Mouse (Mus musculus): ENCODE measurements at regions not wholly inside any gene's neighbourhood (a gene's known extent, or its start where the extent isn't known, plus 50 kb on each side); places are given as distances from the start of the nearest gene placed in this dataset.
A peak's percentile ranks its signal among the peaks of the same experiment; 100 is the strongest.

DNA sequence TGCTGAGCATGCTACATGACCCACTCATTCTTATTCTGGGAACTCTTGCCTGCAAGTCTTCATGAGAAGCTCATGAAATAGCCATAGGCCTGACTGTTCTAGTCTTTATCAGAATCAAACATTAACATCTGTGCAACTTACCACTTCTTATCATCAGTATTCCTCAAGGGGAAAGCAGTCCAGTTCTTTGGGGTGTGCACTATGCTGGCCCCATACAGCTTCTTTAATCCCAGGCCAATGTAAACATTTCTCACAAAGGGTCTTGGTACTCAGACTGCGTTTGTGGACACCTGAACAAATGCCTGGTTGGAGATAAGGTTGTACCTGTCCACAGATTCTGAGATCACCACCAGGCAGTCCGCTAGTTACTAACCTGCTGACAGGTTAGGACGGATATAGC is 51.3 kb downstream of the 3110018I06Rik start:
- intact Hi-C loops (cut with DNase I): no loop called here
- DNase-seq: no peak

DNA sequence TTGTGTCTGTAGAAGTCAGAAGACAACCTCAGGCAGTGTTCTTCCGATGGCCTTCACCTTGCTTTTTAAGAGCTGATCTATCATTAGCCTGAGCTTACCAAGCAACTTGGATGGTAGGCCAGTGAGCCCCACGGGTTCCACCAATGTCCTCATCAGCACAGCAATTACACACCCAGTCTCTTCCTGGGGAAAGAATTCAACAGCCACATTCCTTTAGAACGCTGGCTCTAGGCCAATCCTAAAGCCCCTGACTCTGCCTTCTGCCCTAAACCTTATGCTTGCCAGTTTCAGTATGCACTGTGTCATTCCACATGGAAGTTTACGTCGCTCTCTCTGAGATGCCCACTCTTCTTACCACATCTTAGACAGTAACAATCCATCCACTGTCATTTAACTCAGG is 52.8 kb downstream of the 3110018I06Rik start:
- intact Hi-C loops (cut with DNase I): no loop called here
- DNase-seq: no peak

DNA sequence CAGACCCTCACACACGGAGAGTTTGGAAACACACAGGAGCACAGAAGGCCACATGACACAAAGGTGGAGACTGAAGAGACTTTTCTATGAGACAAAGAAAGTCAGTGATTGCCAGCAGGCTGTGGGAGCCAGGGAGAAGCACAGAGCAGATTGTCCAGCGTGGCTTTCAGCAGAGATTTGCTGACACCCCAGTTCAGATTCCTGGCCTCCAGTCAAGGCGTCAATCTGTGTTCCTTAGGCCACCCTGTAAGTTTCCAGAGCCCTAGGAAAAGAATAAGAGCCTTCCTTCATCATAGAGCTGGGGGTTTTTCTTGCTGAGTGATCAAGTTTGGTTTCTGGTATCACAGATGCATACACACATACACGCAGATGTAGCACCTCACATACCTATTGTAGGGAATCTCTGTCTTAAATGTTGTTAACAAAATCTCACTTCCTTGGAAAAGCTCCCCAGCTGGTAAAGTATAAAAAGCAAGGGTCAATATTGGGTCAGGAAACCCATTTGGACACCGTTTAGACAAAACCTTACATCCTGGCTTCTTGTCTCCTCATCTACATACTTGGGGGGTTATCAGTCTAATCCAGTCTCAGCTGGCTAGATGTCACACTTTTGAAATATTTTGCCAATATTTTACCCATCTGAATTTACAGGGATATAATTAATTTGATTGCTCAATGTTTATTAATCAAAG is 58.9 kb downstream of the 3110018I06Rik start:
- intact Hi-C loops (cut with DNase I): no loop called here
- peak in 1 of 2 experiments; percentile 6 for DNase-seq

DNA sequence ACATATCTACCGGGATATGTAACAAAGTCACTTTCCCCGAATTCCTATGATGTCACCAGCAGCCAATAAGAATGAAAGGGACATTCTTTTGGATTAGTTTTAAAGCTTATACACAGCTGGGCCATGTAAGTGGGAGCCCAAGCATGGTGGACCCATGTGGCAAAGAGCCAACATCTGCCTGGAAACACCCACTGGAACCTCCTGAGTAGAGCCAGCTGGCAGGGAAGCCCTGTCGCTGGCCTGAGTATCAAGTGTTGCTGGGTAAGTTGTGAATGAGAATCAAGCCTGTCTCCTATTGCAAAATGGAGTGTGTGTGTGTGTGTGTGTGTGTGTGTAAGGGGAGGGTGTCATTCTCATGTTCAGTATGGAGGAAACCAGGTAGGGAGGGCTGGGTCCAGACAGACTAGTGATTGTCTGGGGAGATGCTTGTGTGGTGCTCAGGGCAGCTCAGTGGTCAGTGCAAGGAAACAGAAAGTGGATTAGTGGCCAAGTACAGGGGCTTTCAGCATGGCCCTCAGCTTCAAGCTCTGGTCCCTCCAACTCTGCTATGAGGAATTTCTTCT is 59.5 kb downstream of the 3110018I06Rik start:
- intact Hi-C loops (cut with DNase I): no loop called here
- peak; percentile 18 to 32 for DNase-seq

DNA sequence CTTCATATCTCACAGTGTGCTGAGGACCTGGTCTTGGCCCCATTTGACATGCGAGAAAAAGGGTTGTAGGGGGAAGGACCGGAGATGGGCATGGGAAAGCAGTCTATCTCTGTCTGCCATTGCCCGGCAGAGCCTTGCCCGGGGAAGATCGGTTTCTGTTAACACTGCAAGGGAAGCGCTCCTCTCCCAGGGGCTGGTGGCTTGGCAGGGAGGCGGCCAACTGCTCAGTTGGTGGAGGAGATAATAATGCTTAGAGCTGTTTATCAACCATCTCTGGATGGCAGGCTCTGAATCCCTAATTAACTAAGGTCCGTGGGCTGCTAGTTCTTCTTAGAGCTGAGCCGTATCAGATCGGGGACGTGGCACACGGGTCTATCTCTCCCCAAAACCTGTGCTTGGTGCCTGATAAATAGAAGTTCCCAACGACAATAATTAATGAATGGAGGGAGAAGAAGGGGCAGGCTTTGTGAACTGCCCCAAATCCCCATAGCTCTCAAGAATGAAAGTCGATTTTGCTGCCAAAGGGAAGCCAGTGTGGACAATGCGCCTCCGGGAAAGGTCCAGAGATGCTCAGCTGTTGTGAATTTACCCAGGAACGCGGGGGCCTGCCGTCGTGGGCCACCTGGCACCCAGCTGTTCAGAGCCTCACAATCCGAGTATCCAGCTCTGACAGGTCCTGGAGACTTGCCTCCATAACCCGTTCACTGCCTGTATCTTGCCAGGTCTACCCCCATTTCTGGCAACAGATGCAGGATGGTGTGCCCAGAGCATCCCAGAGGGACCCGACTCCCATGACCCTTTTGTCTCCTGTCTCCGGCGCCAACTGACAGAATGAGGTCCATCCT is 61.2 kb downstream of the 3110018I06Rik start:
- intact Hi-C loops (cut with DNase I): no loop called here
- no peak for DNase-seq

DNA sequence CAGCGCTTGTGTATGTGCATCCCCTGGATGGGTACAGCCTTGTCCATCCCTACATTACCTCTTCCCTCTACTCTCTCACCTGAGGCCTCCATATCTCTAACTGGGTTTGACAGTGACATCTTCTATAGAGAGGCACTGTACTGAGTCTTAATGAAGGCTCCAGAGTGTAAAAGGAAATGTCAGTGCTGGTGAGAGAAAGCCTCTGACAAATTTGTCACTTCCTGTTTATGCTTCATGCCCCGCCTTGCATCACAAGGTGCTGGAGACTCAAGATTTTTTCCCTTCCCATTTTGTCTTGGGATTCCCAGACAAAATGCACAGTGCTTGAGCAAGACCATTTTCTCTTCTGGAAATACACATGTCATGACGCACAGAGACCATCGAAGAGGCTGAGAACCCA is 70.8 kb downstream of the 3110018I06Rik start:
- DNase-seq: no peak
- intact Hi-C loops (cut with DNase I): no loop called here

DNA sequence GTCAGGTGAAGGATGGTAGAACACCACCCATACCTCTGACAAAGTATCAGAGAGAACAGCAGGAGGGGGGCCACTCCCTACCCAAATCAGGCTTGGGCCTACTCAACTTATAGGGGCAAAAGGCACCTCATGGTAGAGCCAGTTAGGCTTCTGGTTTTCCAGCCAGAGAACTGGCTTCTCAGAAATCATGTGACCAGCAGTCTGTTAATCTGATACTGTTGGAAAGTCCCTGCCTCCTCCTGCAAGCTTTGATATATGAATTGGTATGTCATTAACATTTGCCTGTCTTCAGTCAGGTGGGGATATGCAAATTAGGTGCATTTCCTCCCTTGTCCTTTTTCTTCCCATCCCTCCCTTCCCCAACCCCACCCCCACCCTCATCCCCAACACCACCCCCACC is 71.7 kb downstream of the 3110018I06Rik start:
- no peak for DNase-seq
- intact Hi-C loops (cut with DNase I): no loop called here

DNA sequence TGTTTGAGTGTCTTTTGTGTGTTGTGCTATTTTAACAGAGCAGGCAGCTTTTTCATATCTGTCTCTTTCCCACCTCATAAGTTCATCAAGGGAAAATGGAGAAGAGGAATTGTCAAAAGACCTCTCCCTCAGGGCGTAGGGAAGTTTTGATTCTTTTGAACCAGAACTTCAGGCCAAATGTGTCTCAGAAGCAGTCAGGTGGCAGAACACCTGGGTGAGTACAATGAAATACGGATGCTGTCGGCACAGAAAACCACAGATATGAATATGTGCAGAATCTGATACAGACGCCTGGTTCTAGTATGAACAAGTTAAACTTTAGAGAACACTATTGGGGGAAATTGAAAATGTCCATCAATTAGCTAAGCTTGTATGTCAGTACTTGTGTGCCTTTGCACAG is 84.2 kb downstream of the 3110018I06Rik start:
- intact Hi-C loops (cut with DNase I): no loop called here
- no peak for DNase-seq

DNA sequence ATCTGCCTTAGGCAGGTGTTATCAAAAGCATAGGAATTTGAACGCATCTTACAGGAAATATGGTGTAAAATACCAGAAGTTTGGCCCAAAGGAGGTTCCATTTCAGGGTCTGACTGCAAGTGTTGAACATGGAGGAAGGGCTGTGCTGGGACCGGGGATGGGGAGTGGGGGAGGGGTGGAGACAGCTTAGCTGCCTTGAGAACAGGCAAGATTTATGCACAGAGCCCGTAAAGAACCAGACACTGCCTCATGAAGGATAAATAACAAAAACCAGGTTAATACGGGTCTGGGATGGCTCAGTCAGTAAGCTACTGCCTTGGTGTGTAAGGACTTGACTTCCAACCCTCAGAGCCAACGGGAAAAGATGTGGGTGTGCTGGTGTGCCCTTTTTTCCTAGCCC is 91.1 kb downstream of the 3110018I06Rik start:
- intact Hi-C loops (cut with DNase I): no loop called here
- DNase-seq: no peak

DNA sequence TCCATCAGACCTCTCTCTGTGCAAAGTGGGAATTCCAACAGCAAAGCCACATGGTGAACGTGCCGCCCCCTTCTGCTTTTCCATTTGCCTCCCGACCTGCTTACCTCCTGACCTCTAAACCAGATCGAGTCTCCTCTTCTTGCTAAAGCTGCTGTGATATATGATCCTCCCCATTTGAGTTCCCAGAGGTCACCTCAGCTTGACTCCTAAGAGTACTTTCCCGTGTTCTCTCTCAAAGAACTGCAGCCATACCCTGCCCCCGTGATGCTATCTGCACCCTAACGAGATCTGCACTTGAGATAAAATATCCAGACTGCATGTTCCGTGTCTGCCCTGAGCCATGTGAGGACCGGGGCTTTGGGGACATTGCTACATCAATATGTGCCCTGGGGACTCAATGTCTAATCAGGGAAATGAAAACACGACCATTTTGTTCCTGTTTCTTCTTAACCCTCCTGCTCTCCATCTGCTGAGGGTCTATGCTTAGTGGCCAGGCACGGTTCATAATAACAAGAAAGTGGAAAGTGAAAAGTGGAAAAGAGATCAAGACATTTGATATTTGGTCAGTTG is 94.8 kb downstream of the 3110018I06Rik start:
- no peak for DNase-seq
- intact Hi-C loops (cut with DNase I): no loop called here

DNA sequence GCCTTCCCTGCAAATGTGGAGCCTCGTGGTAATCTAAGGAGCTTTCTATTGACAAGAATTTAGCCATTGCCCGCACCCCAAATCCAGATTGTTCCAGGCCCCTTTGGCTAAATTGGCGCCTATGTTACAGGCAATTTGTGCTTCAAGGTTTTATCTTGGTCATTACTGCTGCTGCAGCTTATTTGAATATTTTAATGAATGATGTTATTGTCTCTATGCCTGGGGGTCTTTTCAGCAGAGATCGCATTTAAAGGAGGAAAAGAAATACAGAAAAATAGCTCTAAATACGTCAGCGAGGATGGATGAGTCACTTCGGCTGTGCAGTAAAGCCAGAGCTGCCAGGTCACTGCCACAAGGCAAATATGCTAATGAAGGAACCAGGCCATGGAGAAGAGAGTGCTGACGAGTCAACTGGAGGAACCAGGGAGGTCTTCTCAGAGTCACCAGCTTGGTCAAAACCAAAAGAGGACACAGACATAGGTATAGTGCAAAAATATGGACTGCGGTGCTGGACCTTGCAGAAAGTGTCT is 97.3 kb downstream of the 3110018I06Rik start:
- DNase-seq: no peak
- intact Hi-C loops (cut with DNase I): no loop called here

DNA sequence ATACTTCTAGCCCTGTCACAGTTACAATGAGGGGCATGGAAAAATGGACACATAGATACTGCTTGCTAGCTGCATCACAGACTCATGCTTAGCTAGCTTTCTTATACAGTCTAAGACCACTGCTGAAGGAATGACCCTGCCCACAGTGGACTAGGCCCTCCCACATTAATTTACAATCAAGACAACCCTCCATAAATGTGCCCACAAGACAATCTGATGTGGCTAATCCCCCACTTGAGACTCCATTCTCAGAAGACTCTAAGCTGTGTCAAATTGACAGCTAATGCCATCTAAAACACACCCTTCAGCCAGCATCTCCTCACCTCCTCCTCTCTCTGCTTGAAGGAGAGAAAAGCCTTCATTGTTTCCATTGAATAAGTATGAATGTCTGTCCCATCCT is 107.8 kb downstream of the 3110018I06Rik start:
- intact Hi-C loops (cut with DNase I): no loop called here
- DNase-seq: no peak

DNA sequence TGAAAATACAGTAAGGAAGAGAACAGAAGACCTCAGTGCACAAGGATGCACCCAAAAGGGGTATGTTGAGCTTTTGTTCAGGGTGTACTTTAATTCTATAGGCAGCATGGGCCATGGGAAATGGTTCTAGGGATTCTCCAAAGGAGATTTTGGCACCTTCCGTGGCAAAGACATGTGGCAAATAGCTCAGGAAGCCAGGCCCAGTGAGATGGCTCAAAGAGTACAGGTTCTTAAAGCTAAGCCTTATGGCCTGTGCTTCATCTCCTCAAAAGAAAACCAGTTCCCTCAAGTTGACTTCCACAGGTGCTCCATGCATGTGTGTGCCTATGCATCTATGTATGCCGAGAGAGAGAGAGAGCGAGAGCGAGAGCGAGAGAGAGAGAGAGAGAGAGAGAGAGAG is 112.1 kb downstream of the 3110018I06Rik start:
- intact Hi-C loops (cut with DNase I): no loop called here

DNA sequence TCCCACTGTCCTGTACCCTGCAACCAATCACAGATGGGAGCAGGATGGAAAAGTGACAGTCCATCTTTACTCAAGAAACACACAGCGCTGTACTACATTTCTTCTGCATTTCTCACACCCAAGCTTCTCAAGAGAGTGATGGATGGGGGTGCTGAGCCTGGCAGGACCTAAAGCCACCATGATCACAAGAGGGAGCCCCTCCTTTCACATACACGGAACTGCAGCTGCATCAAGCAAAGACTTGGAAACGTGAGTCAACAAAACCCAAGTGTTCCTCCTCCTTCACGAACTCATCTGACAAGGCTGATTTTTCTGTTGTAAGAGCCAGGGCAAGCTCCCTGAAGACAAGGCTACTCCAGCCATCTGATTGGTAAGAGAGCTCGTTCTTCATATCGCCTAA is 120.5 kb downstream of the 3110018I06Rik start:
- DNase-seq: no peak
- intact Hi-C loops (cut with DNase I): no loop called here

More for the DNA sequence above, 112.1 kb downstream of the 3110018I06Rik start:
- DNase-seq: no peak

DNA sequence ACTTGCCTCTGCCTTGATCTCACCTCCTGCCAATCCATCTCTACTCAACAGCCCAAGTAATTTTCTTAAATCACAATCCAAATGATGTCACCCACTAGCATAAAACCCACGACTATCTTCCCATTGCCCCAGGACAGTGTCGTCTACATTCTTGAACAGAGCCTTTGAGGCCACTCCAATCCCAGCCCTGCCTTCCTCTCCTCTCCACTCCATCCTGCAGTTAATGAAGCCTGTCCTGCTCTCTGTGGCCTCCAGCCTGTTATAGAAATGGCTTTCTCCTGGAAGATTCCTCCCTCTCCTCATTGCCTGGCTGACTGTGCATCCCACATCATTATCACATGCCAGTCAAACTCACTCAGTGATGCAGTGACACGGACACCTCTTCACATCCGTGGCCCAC is 121.6 kb downstream of the 3110018I06Rik start:
- DNase-seq: no peak
- intact Hi-C loops (cut with DNase I): no loop called here

DNA sequence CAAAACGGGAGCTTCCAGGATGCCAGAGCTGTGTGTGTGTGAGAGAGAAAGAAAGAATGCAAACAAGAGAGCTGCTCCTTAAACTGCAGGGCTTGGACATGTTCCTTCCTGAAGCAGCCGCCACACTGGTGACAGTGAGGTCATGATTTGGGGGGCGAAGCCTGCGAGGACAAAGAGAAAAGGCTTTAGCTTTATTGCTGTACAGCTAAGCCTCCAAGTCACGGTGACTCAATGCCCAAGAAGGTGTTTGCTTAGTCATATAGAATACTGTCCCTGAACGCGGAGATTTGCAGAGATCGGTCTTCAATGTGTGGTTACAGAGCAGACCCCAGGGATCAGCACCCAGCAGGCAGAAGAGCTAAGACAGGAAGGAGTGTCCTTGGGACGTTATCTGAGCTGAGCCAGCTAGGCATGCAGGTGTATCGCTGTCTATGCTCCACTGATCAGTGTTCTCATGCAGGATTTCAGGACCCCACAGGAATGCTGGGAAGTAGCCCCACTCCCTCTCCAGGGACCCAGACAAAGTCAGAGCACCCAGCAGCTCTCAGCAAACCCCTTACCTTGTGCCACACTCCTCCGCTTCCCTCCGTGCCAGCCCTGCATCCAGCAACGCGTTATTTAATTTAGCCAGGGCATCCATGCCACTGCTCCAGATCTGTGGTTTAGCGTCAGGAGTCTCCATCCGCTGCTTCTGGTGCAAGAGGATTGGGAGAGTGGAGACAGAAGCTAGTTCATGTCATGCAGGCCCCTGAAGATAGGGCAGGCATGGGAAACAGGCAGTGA is 129.0 kb downstream of the 3110018I06Rik start:
- no peak for DNase-seq
- intact Hi-C loops (cut with DNase I): no loop called here

DNA sequence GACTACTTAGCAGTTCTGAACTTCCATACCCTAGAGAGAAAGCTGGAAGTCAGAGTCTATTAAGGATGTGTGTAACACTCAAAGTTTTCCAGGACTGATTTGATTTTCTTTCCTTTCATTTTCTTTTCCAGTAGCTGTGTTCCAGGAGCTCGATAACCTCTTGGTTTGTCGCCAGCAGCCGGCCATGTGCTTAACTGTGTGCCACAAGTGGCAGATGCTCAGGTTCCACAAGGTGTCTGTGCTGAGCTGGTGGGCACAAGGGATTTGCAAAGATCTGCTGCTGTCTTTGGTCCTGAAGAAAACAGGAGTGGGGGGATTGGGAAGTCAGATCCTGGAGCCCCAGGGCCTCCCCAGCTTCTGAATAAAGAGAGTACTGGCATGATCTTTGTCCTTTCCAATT is 136.0 kb downstream of the 3110018I06Rik start:
- intact Hi-C loops (cut with DNase I): no loop called here
- no peak for DNase-seq

DNA sequence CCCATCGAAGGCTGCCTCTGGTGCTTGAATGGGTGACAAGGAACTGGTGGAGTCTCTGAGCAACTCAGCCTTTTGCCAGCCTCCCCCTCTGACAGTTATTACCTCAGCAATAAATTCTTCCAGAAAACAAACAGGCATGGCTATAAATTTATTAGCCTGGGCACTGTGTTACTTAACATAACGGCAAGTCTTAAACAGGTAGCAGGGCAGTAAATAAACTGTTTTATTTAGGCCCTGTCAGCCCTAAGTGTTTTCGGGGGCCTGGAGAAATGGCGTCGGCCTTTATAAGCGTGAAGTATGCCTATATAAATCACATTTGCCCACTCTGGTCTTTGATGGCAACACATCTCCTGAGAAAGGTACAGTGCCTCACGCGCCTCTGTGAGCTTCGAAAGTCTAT is 159.6 kb downstream of the 3110018I06Rik start:
- no peak for DNase-seq
- intact Hi-C loops (cut with DNase I): no loop called here

DNA sequence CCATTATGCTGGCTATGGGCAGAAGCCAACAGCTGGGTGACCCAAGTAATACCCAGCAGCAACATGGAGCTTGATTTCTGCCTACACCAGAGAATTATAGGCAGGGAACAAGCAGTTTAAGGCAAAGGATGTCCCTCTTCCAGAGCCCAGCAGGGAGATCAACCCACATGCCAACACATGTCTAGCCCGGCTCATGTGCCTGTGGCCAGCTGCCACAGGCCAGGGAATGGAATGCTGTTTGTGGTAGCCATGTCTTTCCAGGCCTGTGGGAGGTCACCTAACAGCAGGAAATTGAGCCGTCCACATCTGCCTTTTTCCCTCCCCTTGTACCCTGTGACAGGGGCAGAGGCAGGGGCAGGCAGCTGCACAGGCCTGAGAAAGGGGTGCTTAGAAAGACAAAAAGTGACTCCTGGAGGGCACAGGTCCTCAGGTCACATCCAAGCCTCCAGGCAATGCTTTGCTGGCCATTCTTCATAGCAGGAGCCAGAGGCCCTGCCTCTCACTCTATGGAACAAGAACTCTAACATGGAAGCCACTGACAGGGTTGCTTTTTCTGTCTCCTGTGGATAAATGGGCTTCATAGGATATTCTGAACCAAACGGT is 163.8 kb downstream of the 3110018I06Rik start:
- intact Hi-C loops (cut with DNase I): no loop called here
- DNase-seq: peak in 1 of 2 experiments; percentile 3

DNA sequence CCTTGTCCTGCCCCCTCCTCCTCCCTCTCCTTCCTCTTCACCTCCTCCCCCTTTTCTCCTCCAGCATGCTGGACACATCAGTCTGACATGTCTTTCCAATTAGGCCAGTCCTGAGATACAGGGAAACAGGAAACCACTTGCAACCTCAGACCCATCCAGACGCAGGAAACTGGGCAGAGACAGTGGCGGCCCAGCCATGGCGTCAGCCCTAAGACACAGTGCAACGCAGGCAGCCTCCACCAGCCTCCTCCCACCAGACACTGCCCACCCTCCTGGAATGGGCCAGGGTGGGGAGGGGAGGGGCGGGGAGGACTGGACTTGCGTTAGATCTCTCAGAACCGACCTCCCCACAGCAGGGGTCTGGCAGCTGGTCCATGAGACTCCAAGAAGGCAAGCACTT is 164.7 kb downstream of the 3110018I06Rik start:
- peak in 1 of 2 experiments; percentile 2 for DNase-seq
- intact Hi-C loops (cut with DNase I): no loop called here
